Mouse (Mus musculus): ENCODE results near the gene Ttc7.

Gene Ttc7

DNA sequence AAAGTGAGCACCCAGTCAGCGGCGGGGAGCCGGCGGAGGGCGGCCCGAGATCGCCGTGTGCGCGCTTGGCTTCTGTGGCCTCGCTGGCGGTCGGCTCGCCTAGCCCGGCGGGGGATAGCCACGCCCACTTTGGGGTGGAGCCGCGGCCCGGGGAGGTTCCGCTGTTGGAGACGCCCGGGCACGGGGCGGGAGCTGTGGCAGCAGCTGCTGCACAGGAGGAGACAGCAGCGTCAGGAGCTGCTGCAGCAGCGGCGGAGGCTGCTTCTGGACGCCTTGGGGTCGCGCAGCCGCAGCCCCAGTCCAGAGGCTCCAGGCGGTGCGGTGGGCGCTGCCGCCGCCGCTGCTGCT is at the start of gene Ttc7:
TSS of gene Ttc7 (plus strand) at position 181 of the 348 bp plus-strand sequence.
- peak; percentile 99 for DNase-seq (ENCODE audit: low spot score)

- no peak for DNase-seq (ENCODE audit: low spot score)
Observed at GRCm38 (mm10) chr17:87235019-87235418, 47.7 kb upstream of the Ttc7 start.

- DNase-seq (ENCODE audit: low spot score) = no peak
Observed at GRCm38 (mm10) chr17:87236725-87237650, 45.7 kb upstream of the Ttc7 start.

- DNase-seq (ENCODE audit: low spot score) = no peak
Observed at GRCm38 (mm10) chr17:87237826-87238225, 44.9 kb upstream of the Ttc7 start.

- DNase-seq (ENCODE audit: low spot score) = no peak
Observed at GRCm38 (mm10) chr17:87246103-87246502, 36.6 kb upstream of the Ttc7 start.

- DNase-seq (ENCODE audit: low spot score) = no peak
Observed at GRCm38 (mm10) chr17:87254384-87254783, 28.3 kb upstream of the Ttc7 start.

- no peak for DNase-seq (ENCODE audit: low spot score)
Observed at GRCm38 (mm10) chr17:87255672-87256071, 27.0 kb upstream of the Ttc7 start.

- no peak for DNase-seq (ENCODE audit: low spot score)
Observed at GRCm38 (mm10) chr17:87263401-87263800, 19.3 kb upstream of the Ttc7 start.

GRCm38 (mm10) chr17:87264054-87264830 is 18.4 kb upstream of the Ttc7 start:
- no peak for DNase-seq (ENCODE audit: low spot score)

DNA sequence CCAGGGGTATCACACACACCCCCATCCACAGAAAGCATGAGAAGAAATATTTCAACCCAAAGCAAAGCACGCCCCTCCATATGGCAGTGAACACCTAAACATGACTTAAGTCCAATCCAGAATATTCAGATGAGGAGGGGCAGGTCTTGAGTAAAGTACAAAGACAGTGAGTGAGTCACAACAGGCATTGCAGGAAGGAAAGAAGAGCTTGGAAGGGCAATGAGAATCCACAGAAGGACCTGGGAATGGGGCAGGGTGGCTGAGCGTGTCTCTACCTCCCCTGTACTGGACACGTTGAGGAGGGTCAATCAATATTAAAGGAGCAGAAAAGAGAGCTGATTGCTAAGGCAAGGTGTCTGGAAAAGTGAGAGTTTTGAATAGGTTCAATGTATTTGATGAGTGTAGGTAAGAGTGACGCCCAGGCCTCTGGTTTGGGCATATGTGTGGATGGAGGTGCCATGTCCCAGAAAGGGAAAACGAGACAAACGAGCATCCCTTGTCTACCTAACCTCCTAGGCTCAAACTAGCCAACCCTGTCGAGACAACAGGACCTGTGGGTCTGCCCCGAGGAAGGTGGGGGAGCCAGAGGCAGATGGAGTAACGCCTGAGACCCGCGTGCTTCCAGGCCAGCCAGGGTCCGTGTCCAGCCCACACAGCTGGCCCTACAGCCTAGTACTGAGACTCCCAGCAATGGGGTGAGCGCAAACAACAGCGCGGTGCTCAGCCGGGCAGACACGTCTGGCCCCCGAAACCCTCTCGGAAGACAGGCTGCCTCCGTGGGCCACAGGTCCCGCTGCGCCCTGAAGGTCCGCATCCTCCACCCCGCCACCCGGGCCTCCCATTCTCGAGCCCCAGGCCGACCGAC is 17.5 kb upstream of the Ttc7 start:
- DNase-seq (ENCODE audit: low spot score) = no peak

GRCm38 (mm10) chr17:87265792-87266186 is 16.9 kb upstream of the Ttc7 start, which contains the start of gene Mcfd2:
Mcfd2 (minus strand) TSS chr17:87265935.
- peak; percentile 98 for DNase-seq (ENCODE audit: low spot score)

GRCm38 (mm10) chr17:87269454-87269853 is 13.2 kb upstream of the Ttc7 start:
- DNase-seq (ENCODE audit: low spot score) = no peak

GRCm38 (mm10) chr17:87275363-87276341 is 7.0 kb upstream of the Ttc7 start:
- DNase-seq (ENCODE audit: low spot score) = no peak

GRCm38 (mm10) chr17:87282007-87282705 is 530 bp upstream of the Ttc7 start:
- DNase-seq (ENCODE audit: low spot score) = peak; percentile 84

- peak; percentile 53 for DNase-seq (ENCODE audit: low spot score)
Observed at GRCm38 (mm10) chr17:87283055-87283754, 519 bp downstream of the Ttc7 start.

- no peak for DNase-seq (ENCODE audit: low spot score)
Observed at GRCm38 (mm10) chr17:87283755-87284481, 1.2 kb downstream of the Ttc7 start.

- DNase-seq (ENCODE audit: low spot score) = no peak
Observed at GRCm38 (mm10) chr17:87284482-87285040, 1.9 kb downstream of the Ttc7 start.

- no peak for DNase-seq (ENCODE audit: low spot score)
Observed at GRCm38 (mm10) chr17:87285731-87286465, 3.2 kb downstream of the Ttc7 start.
